Mouse (Mus musculus): Measurements from ENCODE around the gene Cryzl1. TPM values are rescaled to one million over a fixed set of nuclear protein-coding genes. Genes with fewer than 3 reads are reported as not detected.

Gene Cryzl1
- polyA plus RNA-seq, 1 experiment from 2014 or later = 48.2 TPM

Other genes starting within 250 kb of the Cryzl1 start
- gene Ifnar1, start 243.7 kb downstream of the Cryzl1 start, polyA plus RNA-seq (2016; fragmentation: Nextera tagmentation; extraction: Ambion mirVana) = 40.0 and 40.1 TPM in 2 replicates
- 99.4 and 110 TPM in 2 replicates for gene Ifngr2, start 181.9 kb downstream of the Cryzl1 start, polyA plus RNA-seq (2016; fragmentation: Nextera tagmentation; extraction: Ambion mirVana)
- 57.4 and 60.8 TPM in 2 replicates for gene Tmem50b, start 131.2 kb downstream of the Cryzl1 start, polyA plus RNA-seq (2016; fragmentation: Nextera tagmentation; extraction: Ambion mirVana)
- gene Dnajc28, start 109.9 kb downstream of the Cryzl1 start, polyA plus RNA-seq (2016; fragmentation: Nextera tagmentation; extraction: Ambion mirVana) = 3.5 and 3.8 TPM in 2 replicates
- 87.4 and 90.7 TPM in 2 replicates for gene Gart, start 82.0 kb downstream of the Cryzl1 start, polyA plus RNA-seq (2016; fragmentation: Nextera tagmentation; extraction: Ambion mirVana)
- gene Son, start 81.5 kb downstream of the Cryzl1 start, polyA plus RNA-seq (2016; fragmentation: Nextera tagmentation; extraction: Ambion mirVana) = 97.8 and 103 TPM in 2 replicates
- 20.9 and 22.5 TPM in 2 replicates for gene Donson, start 40.2 kb downstream of the Cryzl1 start, polyA plus RNA-seq (2016; fragmentation: Nextera tagmentation; extraction: Ambion mirVana)
- 29.7 and 31.2 TPM in 2 replicates for gene Itsn1, start 306 bp upstream of the Cryzl1 start, polyA plus RNA-seq (2016; fragmentation: Nextera tagmentation; extraction: Ambion mirVana)

Measured in heart, embryonic 12.5 days (tissue).